Mouse (Mus musculus) forebrain, postnatal 0 days (tissue): ENCODE data around the gene Gm6904. TPM values are rescaled to one million over a fixed set of nuclear protein-coding genes. Genes with fewer than 3 reads are reported as not detected.

Source experiments
- ATAC-seq: fragments of 200-750 bp; cut with Nextera tagmentation; 2 replicates; pipeline ENCODE4 v1.8.0; 2017; ENCODE audit warnings: mild to moderate bottlenecking, moderate library complexity
- DNase-seq: peaks from one replicate; pipeline ENCODE4 v3.0.0-alpha.2; 2015
- H3K27ac ChIP-seq: fragments of 300-500 bp; sonication (generic); 2 replicates; pipeline ENCODE4 v1.5.1; 2014; ENCODE audit warnings: low read depth, mild to moderate bottlenecking, antibody characterized with exemption, low read length, moderate library complexity, mixed read lengths
- H3K27me3 ChIP-seq: fragments of 300-500 bp; sonication (generic); 2 replicates; pipeline ENCODE4 v1.6.1; 2014; ENCODE audit warnings: mild to moderate bottlenecking, low read length, mixed read lengths; ENCODE audit not compliant: insufficient read depth
- H3K36me3 ChIP-seq: fragments of 300-500 bp; sonication (generic); 2 replicates; pipeline ENCODE4 v1.6.1; 2014; ENCODE audit warnings: mild to moderate bottlenecking, moderate library complexity; ENCODE audit not compliant: insufficient read depth
- H3K4me1 ChIP-seq: fragments of 300-500 bp; sonication (generic); 2 replicates; pipeline ENCODE4 v1.6.1; 2014; ENCODE audit warnings: antibody characterized with exemption; ENCODE audit not compliant: insufficient read depth
- H3K4me2 ChIP-seq: fragments of 300-500 bp; sonication (generic); 2 replicates; pipeline ENCODE4 v1.6.1; 2014; ENCODE audit warnings: low read depth, mild to moderate bottlenecking, moderate library complexity
- H3K4me3 ChIP-seq: fragments of 300-500 bp; sonication (generic); 2 replicates; pipeline ENCODE4 v1.5.1; 2014; ENCODE audit warnings: low read depth, low read length, mixed read lengths
- H3K9ac ChIP-seq: fragments of 300-500 bp; sonication (generic); 2 replicates; pipeline ENCODE4 v1.6.1; 2014; ENCODE audit warnings: mild to moderate bottlenecking
- H3K9me3 ChIP-seq: fragments of 300-500 bp; sonication (generic); 2 replicates; pipeline ENCODE4 v1.6.1; 2016; ENCODE audit warnings: low read length
- CTCF ChIP-seq: sonication (generic); IDR thresholded peaks from 2 replicates; pipeline ENCODE4 v1.5.1; 2016; ENCODE audit warnings: antibody characterized with exemption, control low read depth, low read depth
- WGBS: fragments of 180-500 bp; shearing (Covaris S2); extraction: QIAGEN DNeasy Blood & Tissue Kit; methylation state at CpG from one replicate; pipeline ENCODE4 v1.1.7; 2014; 5-methylcytosine and 5-hydroxymethylcytosine counted together
- polyA plus RNA-seq: library from polyadenylated mRNA; unstranded; fragments of >200 nt; fragmentation: Nextera tagmentation; extraction: Ambion mirVana; gene quantifications from 2 replicates; pipeline ENCODE4 v1.2.1, GENCODE M21; 2015
- total RNA-seq: library from RNA; depleted of rRNA; stranded (reverse); fragments of >200 nt; gene quantifications from 2 replicates; pipeline ENCODE4 v1.2.3, GENCODE M21; 2014

Gm6904 gene
- total and polyA plus RNA-seq, 2 experiments from 2014 or later, result not detected

DNA sequence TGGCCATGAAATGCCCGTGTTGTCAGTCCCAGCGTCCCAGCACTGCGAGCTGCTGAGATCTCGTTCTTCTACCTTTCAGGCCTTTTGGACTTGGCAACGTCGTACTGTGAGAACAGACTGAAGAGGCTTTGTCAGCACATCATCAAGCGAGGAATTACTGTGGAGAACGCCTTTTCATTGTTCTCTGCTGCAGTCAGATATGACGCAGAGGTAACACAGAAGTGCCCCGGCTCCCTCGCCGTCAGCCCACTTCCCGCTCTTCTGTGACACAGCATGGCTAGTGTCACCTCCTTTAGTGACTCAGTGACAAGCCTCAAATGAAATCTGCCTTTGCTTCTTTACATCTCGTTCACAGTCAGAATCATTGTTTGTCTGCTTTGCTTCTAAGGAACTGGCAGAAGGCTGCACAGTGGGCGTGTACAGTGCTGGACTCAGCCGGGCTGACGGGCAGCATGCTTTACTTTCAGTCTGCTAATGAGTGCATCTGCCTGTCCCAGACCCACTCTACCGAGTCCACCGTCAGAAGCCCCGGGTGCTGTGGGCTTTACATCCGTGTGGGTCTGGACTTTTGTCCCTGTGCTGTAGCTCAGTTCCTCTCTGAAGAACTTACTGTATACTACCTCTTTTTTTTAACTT, 29.6 kb downstream of the Gm6904 start:
- Histone ChIP-seq H3K36me3 (peaks cover 84% of the 10 kb centered on the region), H3K4me2 (no peak overlapping the region), H3K4me3 (no peak overlapping the region), H3K4me1 (no peaks in the 10 kb centered on the region), H3K27ac (no peak overlapping the region), H3K9me3 (no peaks in the 10 kb centered on the region), H3K27me3 (no peaks in the 10 kb centered on the region), H3K9ac (no peak overlapping the region)
- no peak for TF ChIP-seq CTCF
- DNase-seq, result no peak
- 79% methylated on average over 21 of the region's 21 CpGs for WGBS
- no peak for ATAC-seq

DNA sequence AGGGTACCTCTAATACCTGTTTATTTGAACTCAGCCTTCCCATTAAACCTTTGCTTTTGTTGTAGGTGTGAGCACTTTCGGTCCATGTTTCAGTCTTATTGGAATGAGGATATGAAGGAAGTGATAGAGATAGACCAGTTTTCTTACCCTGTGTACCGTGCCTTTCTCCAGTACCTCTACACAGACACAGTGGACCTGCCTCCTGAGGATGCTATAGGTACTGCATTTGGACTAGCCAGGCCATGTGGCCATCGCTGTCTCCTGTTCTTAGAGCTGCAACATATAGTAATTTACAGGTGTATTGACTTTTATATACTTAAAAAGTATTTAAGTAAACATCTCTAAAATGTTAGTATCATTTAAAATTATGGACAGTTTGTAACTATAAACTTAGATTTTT, 30.2 kb downstream of the Gm6904 start:
- Histone ChIP-seq H3K4me2 (no peak overlapping the region), H3K9me3 (no peaks in the 10 kb centered on the region), H3K4me3 (no peak overlapping the region), H3K4me1 (no peaks in the 10 kb centered on the region), H3K9ac (no peak overlapping the region), H3K36me3 (peaks cover 79% of the 10 kb centered on the region), H3K27ac (no peak overlapping the region), H3K27me3 (no peaks in the 10 kb centered on the region)
- DNase-seq (no peak), ATAC-seq (peak; percentile 54; the same call in 1 of the 2 replicates)
- WGBS, result 94% methylated on average over 3 of the region's 3 CpGs
- peak; percentile 41; the same call in 1 of the 2 replicates for TF ChIP-seq CTCF

DNA sequence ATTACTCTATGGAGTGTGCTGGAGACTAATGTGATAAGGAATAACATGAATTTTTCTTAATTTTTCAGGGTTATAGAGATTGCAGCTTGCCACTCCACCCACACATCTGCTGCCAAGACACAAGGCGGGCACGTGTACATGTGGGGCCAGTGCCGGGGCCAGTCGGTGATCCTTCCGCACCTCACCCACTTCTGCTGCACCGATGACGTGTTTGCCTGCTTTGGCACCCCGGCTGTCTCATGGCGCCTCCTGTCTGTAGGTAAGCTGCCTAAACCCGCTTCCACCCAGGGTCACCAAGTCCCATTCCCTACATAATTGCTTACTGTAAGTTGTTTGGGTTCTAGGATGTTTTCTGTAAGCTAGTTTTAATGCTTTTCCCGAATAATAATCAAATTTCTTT, 33.8 kb downstream of the Gm6904 start:
- no peak overlapping the region for H3K9ac ChIP-seq
- H3K4me3 ChIP-seq, result no peak overlapping the region
- no peaks in the 10 kb centered on the region for H3K9me3 ChIP-seq
- WGBS, result 95% methylated on average over 11 of the region's 11 CpGs
- no peak for ATAC-seq
- H3K4me1 ChIP-seq, result no peaks in the 10 kb centered on the region
- no peaks in the 10 kb centered on the region for H3K27me3 ChIP-seq
- no peak for TF ChIP-seq CTCF
- no peak overlapping the region for H3K4me2 ChIP-seq
- H3K36me3 ChIP-seq, result peaks cover 78% of the 10 kb centered on the region
- DNase-seq, result no peak
- H3K27ac ChIP-seq, result no peak overlapping the region

- ATAC-seq (no peak), DNase-seq (no peak)
- Histone ChIP-seq H3K36me3 (peaks cover 49% of the 10 kb centered on the region), H3K27me3 (no peaks in the 10 kb centered on the region), H3K4me2 (no peak overlapping the region), H3K9me3 (no peaks in the 10 kb centered on the region), H3K4me3 (no peak overlapping the region), H3K4me1 (no peaks in the 10 kb centered on the region), H3K9ac (no peak overlapping the region), H3K27ac (no peak overlapping the region)
- 80% methylated on average over 3 of the region's 3 CpGs for WGBS
- TF ChIP-seq CTCF, result no peak
These were observed 40.8 kb downstream of the Gm6904 start for GRCm38 (mm10) chr14:59219241-59219640.

GRCm38 (mm10) chr14:59209816-59210215, 50.2 kb downstream of the Gm6904 start:
- no peak for TF ChIP-seq CTCF
- Histone ChIP-seq H3K36me3 (peaks cover 8% of the 10 kb centered on the region; the same call in 1 of the 2 replicates), H3K4me2 (no peak overlapping the region), H3K27me3 (no peaks in the 10 kb centered on the region), H3K4me3 (no peak overlapping the region), H3K9ac (no peak overlapping the region), H3K27ac (no peak overlapping the region), H3K9me3 (no peaks in the 10 kb centered on the region), H3K4me1 (peaks cover 8% of the 10 kb centered on the region; the same call in 1 of the 2 replicates)
- 97% methylated on average over 2 of the region's 2 CpGs for WGBS
- DNase-seq (no peak), ATAC-seq (no peak)

- Histone ChIP-seq H3K9ac (no peak overlapping the region), H3K9me3 (no peaks in the 10 kb centered on the region), H3K36me3 (peaks cover 6% of the 10 kb centered on the region; the same call in 1 of the 2 replicates), H3K4me1 (peaks cover 13% of the 10 kb centered on the region; the same call in 1 of the 2 replicates), H3K27ac (no peak overlapping the region), H3K4me3 (no peak overlapping the region), H3K27me3 (no peaks in the 10 kb centered on the region), H3K4me2 (no peak overlapping the region)
- no peak for TF ChIP-seq CTCF
- 92% methylated on average over 7 of the region's 7 CpGs for WGBS
- DNase-seq, result no peak
- ATAC-seq, result no peak
These were observed 51.0 kb downstream of the Gm6904 start for GRCm38 (mm10) chr14:59209003-59209402.

DNA sequence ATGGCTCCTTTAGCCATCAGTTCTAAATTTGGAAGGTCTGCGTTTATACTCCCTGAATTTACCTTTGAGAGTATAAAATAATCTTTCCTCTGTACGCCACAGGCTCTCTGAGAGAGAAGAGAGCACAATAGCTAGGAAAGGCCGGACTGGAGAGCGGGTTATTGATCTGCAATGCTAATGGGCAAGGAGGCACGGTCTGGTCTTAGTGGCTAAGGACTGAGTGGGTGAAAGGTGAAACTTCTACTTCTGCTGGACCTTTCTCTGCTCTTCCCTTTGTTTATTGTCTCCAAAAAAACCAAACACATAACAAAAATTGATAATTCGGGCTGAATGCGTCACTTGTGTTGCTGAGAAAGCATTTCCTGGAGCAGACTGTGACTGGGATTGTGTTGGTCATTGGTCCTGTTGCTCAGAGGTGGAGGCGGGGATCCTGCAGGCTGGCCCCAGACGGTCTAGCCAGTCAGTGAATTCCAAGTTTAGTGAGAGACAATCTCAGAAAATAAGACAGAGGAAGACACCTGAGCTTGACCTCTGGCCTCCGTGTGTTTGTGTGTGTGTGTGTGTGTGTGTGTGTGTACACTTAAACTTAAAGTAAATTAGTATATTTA, 53.9 kb downstream of the Gm6904 start:
- DNase-seq (no peak), ATAC-seq (no peak)
- H3K4me1 ChIP-seq, result peaks cover 27% of the 10 kb centered on the region; the same call in 1 of the 2 replicates
- 46% methylated on average over 10 of the region's 10 CpGs for WGBS
- TF ChIP-seq CTCF, result no peak
- H3K36me3 ChIP-seq, result no peaks in the 10 kb centered on the region; the same call in 1 of the 2 replicates
- no peak overlapping the region for H3K9ac ChIP-seq
- no peaks in the 10 kb centered on the region for H3K9me3 ChIP-seq
- H3K27me3 ChIP-seq, result no peaks in the 10 kb centered on the region
- H3K4me2 ChIP-seq, result no peak overlapping the region
- no peak overlapping the region for H3K4me3 ChIP-seq
- no peak overlapping the region for H3K27ac ChIP-seq
